Mouse (Mus musculus): ENCODE measurements at regions not wholly inside any gene's neighbourhood (a gene's known extent, or its start where the extent isn't known, plus 50 kb on each side); places are given as distances from the start of the nearest gene placed in this dataset.

DNA sequence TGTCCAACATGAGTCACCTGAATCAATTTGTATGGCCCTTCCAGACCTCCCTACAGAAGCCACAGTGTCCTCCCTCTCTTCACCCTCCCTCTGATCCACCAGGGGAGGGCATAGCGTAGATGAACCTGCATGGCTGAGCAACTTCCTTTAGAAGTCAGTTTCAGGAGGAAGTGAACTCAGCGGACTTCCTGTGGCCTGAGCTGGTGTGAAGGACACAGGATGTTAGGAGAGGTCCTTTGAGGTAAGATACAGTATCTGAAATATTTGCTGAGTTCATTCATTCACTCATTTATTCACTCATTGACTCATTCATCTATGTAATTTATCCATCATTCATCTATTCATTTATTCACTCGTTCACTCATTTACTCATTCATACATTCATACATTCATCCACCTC, 152.6 kb downstream of the Chst1 start:
- DNase-seq (ENCODE audit: low spot score), result no peak

DNA sequence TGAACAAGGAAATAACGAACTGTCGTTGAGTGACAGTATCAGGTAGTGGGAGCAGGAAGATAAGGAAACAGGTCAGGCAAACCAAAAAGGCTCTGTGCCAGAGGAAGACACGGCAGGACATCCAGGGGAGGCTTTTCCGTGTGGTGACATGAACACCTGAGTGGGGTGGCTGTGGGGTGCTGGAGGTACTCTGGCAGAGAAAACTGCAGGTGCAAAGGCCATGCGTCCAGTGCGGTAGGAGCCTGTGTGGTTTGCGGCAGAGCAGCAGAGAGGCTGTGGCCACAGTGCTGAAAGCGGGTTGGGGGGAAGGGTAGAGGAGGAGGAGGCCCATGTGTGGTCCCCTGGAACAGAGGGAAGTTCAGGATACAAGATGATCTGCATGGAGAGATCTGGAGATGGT, 153.3 kb downstream of the Chst1 start:
- no peak for DNase-seq (ENCODE audit: low spot score)

GRCm38 (mm10) chr2:92754505-92755280, 155.2 kb downstream of the Chst1 start:
- DNase-seq (ENCODE audit: low spot score), result no peak

DNA sequence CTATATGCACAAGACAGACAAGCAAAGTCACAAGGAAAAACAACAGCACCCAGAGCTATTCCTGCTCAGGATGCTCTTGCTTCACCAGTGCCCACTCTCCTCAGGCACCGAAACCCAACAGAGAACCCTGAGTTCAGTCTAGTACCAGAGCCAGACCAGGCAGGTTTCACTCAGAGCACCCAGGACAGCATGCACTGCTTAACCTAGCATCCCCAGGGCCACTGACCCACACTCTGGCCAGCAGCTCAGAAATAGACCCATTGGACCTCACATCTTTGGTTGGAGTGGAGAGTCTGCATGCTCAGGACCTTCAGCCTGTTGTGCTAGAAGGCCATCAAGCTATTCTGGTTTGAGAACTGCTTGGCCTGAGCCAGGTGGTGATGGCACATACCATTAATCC, 157.0 kb downstream of the Chst1 start:
- DNase-seq (ENCODE audit: low spot score), result no peak

GRCm38 (mm10) chr2:92758775-92759174, 156.1 kb upstream of the Syt13 start:
- no peak for DNase-seq (ENCODE audit: low spot score)

DNA sequence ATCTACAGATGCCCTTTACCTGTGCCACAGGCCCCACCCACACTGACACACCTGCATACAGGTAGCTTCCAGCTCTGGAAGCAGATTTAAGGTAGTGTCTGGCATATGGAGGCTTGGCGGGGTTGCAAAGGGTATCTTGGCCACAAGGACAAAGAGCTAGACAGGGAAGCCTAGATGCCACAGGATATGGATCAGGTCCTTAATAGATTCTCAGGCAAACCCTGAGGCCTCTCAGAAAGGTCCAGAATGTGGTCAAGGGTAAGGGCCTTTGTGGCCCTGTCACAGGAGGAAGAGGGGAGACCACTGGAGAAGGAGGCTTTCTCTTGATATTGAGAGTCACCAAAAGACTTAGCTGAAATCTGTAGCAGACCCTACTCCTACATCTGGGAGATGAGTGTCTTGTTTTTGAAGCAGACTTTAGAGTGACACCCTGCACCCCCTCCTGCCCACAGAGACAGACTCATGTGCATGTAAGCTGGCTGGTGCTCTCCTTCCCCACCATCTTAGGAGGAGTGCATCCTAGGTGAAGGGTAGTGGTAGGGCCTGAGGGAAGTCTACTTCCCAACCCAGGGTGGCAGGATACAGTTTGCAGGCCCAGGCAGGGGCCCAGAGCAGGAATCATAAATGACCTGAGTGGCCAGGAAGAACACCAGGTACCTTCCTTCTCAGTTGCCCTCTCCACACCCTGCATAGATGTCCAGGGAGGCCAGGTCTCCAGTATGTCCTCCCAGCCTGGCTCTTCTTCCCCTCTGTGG, 150.8 kb upstream of the Syt13 start:
- no peak for DNase-seq (ENCODE audit: low spot score)

DNA sequence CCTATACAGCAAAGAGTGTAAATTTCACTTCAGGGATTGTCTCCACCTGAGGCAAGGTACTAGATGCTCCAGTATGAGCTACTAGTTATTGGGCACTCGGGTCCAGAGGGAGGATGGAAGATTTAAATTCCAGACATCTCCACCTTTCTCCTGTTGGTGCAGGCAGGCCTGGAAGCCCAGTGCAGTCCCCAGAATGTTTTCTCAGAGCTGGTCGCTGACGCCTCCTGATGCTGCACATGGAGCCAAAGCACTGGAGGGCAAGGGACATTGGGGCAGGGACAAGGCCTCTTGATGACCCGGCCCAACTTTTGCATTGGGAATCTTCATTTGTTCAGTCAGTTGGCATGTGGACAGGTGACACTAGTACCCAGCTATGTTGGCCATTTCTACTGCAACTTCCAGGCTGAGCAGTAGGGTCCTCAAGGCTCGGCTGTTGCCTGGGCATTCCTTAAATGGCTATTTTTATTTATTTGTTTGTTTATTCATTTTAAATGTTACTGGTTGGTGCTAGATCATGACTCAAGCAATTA, 147.4 kb upstream of the Syt13 start:
- DNase-seq (ENCODE audit: low spot score), result no peak

- no peak for DNase-seq (ENCODE audit: low spot score)
Observed at GRCm38 (mm10) chr2:92768088-92768487, 146.8 kb upstream of the Syt13 start.

DNA sequence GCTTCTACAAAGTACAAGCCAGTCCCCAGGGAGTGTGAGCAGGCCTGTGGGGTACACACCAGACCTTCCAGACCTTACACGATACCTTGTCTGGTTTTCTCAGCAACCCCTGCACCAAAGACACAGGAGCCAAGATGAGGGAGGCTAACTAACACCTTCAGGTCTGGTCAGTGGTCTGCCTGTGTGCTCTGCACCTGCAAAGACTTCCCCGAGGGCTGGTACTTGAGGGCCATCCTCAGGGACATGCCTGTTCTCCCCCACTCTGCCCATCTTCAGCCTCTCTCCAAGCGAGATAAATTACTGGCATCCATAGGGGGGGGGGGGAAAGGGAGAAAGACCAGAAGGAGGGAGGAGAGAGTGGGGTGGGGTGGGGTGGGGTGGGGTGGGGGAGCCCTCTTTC, 145.8 kb upstream of the Syt13 start:
- no peak for DNase-seq (ENCODE audit: low spot score)

GRCm38 (mm10) chr2:92770098-92770497, 144.8 kb upstream of the Syt13 start:
- DNase-seq (ENCODE audit: low spot score), result no peak

DNA sequence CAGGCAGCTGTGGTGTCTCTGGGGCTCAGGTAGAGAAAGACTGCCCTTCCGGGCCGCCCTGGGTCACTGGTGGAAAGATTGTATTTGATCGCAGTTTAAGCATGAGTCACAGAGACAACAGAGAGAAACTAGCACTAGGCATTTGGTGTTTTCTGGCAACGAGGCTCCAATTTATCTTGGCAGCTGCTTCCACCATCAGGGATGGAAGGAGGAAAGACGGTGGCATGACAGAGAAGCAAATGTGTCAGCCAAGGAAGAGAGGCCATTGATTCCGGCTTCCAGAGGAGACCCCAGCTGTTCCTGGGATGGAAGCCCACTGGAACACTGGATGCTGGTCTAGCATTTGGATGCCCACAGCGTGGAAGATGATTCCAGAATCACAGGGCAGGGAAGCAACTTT, 142.3 kb upstream of the Syt13 start:
- no peak for DNase-seq (ENCODE audit: low spot score)

DNA sequence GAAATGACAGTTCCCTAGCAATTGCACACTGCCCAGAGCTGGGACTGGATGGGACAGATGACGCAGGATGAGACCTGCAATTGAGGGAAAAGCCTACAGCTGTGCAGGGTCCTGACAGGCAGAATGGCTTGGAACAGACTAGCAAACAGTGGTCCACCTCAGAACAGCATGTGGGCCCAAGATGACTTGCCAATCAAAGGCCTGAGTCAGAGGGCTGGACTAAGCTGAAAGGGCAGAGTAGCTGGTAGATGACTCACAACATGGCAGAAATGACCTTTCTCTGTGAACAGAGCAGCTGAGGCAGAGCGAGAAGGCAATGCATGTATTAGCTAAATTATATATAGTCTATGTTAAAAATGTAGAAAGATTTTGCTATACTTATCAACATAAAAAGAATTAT, 138.4 kb upstream of the Syt13 start:
- no peak for DNase-seq (ENCODE audit: low spot score)

DNA sequence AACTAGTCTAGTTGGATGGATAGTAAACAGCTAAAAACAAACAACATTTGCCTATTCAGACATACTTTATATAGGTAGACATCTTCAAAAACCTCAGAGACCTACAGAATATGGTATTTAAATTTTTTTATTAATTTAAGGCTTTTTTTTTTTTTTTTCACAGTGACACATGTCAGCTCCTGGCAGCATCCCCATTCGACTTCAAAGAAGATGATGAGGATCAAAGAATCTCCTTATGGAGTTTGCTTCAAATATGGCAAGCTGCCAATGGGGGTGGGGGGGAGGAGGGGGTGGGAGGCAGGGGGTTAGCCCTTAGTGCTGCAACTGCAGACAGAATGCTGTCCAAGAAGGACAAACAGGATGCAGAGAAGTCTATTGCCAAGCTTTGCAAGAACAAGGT, 135.8 kb upstream of the Syt13 start:
- no peak for DNase-seq (ENCODE audit: low spot score)

- no peak for DNase-seq (ENCODE audit: low spot score)
Observed at GRCm38 (mm10) chr2:92780021-92780420, 134.9 kb upstream of the Syt13 start.

DNA sequence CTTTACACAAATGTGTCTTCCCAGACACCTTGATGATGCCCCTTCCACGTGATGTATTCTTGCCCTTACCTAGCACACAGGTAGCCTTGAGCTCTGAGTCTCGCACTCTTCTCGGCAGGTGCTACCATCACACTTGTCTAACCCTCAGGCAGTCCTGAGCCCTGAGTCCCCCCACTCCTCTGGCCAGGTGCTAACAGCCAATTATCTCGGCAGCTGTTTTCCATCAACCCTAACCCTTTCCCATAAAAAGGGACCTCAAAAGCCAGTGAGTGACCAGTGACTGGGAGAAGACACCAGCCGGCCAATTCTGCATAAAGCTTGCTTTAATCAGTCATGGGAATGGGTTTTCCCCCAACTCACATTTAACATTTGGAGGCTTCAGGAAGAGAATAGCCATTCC, 133.4 kb upstream of the Syt13 start:
- DNase-seq (ENCODE audit: low spot score), result no peak

DNA sequence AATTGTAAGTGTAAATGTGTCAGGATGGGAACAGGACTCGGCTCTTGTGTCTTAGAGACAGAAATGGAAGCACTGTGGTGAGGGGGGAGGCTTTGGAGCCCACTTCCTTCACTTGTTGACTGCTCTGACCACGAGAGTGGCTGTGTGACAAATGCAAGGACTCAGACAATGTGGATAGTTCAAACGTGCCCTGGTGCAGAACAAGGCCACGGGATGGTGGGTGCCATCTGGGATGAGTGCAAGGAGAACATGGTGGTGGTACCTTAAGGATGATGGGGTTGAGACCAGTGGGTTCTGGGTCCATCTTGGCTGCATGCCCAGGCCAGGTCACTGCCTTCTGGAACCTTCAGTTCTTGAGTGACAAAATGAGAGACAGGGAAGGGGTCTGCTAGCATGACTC, 132.3 kb upstream of the Syt13 start:
- no peak for DNase-seq (ENCODE audit: low spot score)

DNA sequence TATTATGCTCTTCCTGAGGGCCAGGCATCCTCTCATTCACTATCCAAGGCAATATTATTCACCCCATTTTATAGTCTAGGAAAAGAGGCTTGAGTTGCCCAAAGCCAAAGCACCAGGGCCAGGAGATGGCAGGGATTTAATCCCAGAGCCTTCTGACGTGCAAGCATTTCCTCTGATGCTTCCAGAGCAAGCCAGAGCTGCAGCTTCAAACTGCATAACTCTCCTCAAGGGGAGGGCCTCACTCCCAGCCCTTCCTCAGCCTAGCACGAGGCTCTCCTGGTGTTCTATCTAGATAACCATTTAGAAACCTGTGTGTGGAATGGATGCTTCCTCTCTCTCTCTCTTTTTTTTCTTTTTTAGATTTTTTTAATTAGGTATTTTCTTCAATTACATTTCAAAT, 130.0 kb upstream of the Syt13 start:
- DNase-seq (ENCODE audit: low spot score), result no peak

DNA sequence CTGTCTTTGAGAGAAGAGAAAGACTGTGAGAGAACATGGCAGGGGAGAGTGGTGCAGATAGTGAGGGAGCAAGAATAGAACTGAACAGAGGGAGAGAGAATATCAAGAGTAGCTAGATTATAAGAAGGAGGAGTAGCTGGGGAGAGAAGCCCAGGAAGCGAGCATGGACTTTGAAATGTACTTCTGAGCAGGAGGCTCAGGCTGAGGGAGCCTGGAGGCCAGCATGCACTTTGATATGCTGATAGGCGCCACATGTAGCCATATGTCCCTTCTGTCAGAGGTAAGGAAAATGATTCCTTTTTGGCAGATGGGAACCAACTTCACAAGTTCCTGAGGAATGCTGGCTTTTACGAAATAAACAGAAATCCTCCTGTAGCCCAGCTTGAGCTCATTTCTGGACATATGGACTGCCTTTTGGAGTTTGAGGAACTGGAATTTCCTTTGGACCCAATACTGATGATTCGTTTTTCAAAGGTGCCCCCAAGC, 126.9 kb upstream of the Syt13 start:
- DNase-seq (ENCODE audit: low spot score), result no peak

GRCm38 (mm10) chr2:92788875-92789274, 126.0 kb upstream of the Syt13 start:
- no peak for DNase-seq (ENCODE audit: low spot score)

DNA sequence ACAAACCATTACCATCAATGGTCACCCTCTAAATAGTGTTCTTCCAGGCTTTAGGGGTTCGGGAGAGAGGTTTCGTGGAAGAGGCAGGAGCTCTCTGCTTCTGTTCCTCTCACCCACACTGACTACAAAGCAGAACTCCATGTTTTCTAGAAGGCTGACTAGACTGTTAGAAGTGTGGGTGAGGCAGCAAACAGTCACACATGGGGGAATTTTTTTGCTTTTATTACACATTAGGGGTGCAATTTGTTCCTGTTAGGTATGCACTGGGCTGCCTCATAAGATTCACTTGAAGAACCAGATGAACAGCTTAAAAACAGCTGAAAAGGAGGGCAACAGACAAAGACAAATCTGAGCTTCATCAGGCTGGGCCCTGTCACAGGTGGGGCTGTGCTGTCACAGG, 124.5 kb upstream of the Syt13 start:
- no peak for DNase-seq (ENCODE audit: low spot score)

DNA sequence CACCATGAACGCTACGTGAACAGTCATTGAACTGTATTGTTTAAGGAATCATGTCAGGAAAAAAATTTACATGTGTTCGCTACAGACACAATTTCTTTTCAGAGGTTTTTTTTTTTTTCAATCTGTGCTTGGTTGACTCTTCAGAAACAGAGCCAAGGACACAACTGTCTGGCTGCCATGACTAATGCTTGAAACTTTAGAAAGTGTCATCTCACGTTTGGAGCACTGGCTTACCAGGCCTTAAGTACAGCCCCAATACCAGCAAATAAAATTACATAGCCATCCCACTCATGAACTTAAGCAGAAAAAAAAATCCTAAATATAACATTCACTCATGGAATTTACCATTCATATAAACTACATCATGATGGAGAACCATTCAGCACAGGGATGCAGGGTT, 115.1 kb upstream of the Syt13 start:
- no peak for DNase-seq (ENCODE audit: low spot score)

- DNase-seq (ENCODE audit: low spot score), result no peak
Observed at GRCm38 (mm10) chr2:92800667-92801066, 114.2 kb upstream of the Syt13 start.

DNA sequence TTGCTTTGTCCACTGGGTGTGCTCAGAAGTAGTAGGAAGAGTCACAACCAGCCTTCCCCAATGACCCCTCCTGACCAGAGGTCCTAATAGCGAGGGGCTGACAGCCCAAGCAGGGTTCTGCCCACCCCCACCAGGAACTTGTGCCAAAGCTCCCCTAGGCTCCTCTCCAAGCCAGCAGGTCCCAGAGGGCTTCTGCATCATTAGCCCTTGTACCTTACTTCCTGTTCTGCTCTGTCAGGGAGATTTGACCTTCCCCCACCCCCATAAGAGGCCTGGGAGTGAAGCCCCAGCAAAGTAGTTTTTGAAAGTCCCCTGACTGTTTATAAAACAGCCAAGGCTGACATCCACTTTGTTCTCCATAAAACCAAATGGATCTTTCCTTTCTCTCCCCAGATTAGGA, 110.0 kb upstream of the Syt13 start:
- no peak for DNase-seq (ENCODE audit: low spot score)

Data from urinary bladder, postnatal 25 days (tissue).